Mouse (Mus musculus): ENCODE measurements around the gene Cradd. TPM values are rescaled to one million over a fixed set of nuclear protein-coding genes. Genes with fewer than 3 reads are reported as not detected.

Cradd gene
- total and polyA plus RNA-seq, 3 experiments: 1.9 to 9.0 TPM; not detected in 1

GRCm38 (mm10) chr10:95317581-95318391 lies 6.1 kb downstream of the Cradd start:
- Histone ChIP-seq H3K36me3 (ENCODE audit: control insufficient read depth in 1 of 2, insufficient read depth in 2 of 2, low read length in 2 of 2) (peaks cover 0 to 19% of the 10 kb centered on the region in 2 experiments; a peak in 2 of 4 replicates), H3K9ac (ENCODE audit: control insufficient read depth, low read depth, low read length, poor library complexity, severe bottlenecking) (peak overlapping the region; percentile 42), H3K4me1 (ENCODE audit: control insufficient read depth in 1 of 2, insufficient read depth in 2 of 2, low read length in 2 of 2) (peaks cover 12 to 37% of the 10 kb centered on the region in 2 experiments), H3K27ac (ENCODE audit: control insufficient read depth, low read depth, low read length) (peak overlapping the region; percentile 52), H3K4me3 (ENCODE audit: control insufficient read depth in 1 of 2, insufficient read depth in 1 of 2, low read depth in 2 of 2, low read length in 2 of 2) (peak overlapping the region; percentile 44 to 51), H3K27me3 (ENCODE audit: control insufficient read depth in 1 of 2, insufficient read depth in 2 of 2, low read length in 2 of 2) (no peaks in the 10 kb centered on the region), H3K79me2 (ENCODE audit: control insufficient read depth, insufficient read depth, low read length, poor library complexity) (no peaks in the 10 kb centered on the region), H3K9me3 (replicated peaks; ENCODE audit: insufficient read depth, low read length) (no peaks in the 10 kb centered on the region)
- DNase-seq (ENCODE audit: low read depth, low spot score): peak; percentile 67
- TF ChIP-seq NELFE (IDR thresholded peaks at IDR 0.05; ENCODE audit: low read depth, low read length): no peak
- no peak for TF ChIP-seq UBTF (IDR thresholded peaks at IDR 0.05; ENCODE audit: borderline replicate concordance, insufficient read depth, low read depth, low read length)
- peak; percentile 92 for TF ChIP-seq GATA1 (IDR thresholded peaks at IDR 0.05; ENCODE audit: low read depth, low read length)
- no peak for TF ChIP-seq ZKSCAN1 (IDR thresholded peaks at IDR 0.05; ENCODE audit: low read depth, low read length)
- peak; percentile 17; the same call in 1 of the 2 replicates for TF ChIP-seq USF1 (IDR thresholded peaks at IDR 0.05; ENCODE audit: low read depth, low read length)
- peak; percentile 43; the same call in 1 of the 2 replicates for TF ChIP-seq TAL1 (IDR thresholded peaks at IDR 0.05; ENCODE audit: low read length)
- TF ChIP-seq MAFK (IDR thresholded peaks at IDR 0.05; ENCODE audit: borderline replicate concordance, low read depth, low read length): no peak
- TF ChIP-seq POLR2A (IDR thresholded peaks at IDR 0.05; ENCODE audit: control insufficient read depth in 1 of 2, insufficient read depth in 1 of 2, low read depth in 1 of 2, low read length in 2 of 2, poor library complexity in 1 of 2): no peak
- no peak for TF ChIP-seq RAD21 (IDR thresholded peaks at IDR 0.05; ENCODE audit: low read depth, low read length)
- no peak for TF ChIP-seq MAX (IDR thresholded peaks at IDR 0.05; ENCODE audit: low read length)
- no peak for TF ChIP-seq JUND (IDR thresholded peaks at IDR 0.05; ENCODE audit: low read depth, low read length)
- TF ChIP-seq ELF1 (IDR thresholded peaks at IDR 0.05; ENCODE audit: low read depth, low read length): 0 out of 2 replicates have a peak, but pooled peaks have one; percentile 25
- TF ChIP-seq ZC3H11A (IDR thresholded peaks at IDR 0.05; ENCODE audit: low read depth, low read length): no peak
- TF ChIP-seq MYB (IDR thresholded peaks at IDR 0.05; ENCODE audit: low read depth, low read length): peak; percentile 69; the same call in 1 of the 2 replicates
- TF ChIP-seq CTCF (IDR thresholded peaks at IDR 0.05 in 2 of 3, conservative IDR thresholded peaks at IDR 0.05 in 1 of 3; ENCODE audit: control insufficient read depth in 1 of 3, insufficient read depth in 1 of 3, low read depth in 2 of 3, low read length in 3 of 3, poor library complexity in 1 of 3, severe bottlenecking in 1 of 3): no peak
- peak; percentile 85 to 86 for TF ChIP-seq EP300 (IDR thresholded peaks at IDR 0.05; ENCODE audit: low read depth in 1 of 2, low read length in 2 of 2)
- TF ChIP-seq POLR2AphosphoS2 (IDR thresholded peaks at IDR 0.05; ENCODE audit: low read length): no peak
- no peak for TF ChIP-seq TBP (IDR thresholded peaks at IDR 0.05; ENCODE audit: low read depth, low read length)
- no peak for TF ChIP-seq CHD1 (IDR thresholded peaks at IDR 0.05; ENCODE audit: low read depth, low read length)
- 0 out of 2 replicates have a peak, but pooled peaks have one; percentile 47 for TF ChIP-seq HCFC1 (IDR thresholded peaks at IDR 0.05; ENCODE audit: low read depth, low read length)
- no peak for TF ChIP-seq GABPA (IDR thresholded peaks at IDR 0.05; ENCODE audit: low read depth, low read length)
- TF ChIP-seq POLR2AphosphoS5 (IDR thresholded peaks at IDR 0.05; ENCODE audit: borderline replicate concordance, low read depth, low read length): no peak
- TF ChIP-seq E2F4 (IDR thresholded peaks at IDR 0.05; ENCODE audit: borderline replicate concordance, low read depth, low read length): no peak
- peak; percentile 72 for TF ChIP-seq BHLHE40 (IDR thresholded peaks at IDR 0.05; ENCODE audit: borderline replicate concordance, low read depth, low read length)
- 0 out of 2 replicates have a peak, but pooled peaks have one; percentile 43 for TF ChIP-seq MAZ (IDR thresholded peaks at IDR 0.05; ENCODE audit: low read depth, low read length)
- TF ChIP-seq KAT2A (conservative IDR thresholded peaks at IDR 0.05; ENCODE audit: low read depth, low read length): no peak
- no peak for TF ChIP-seq NRF1 (IDR thresholded peaks at IDR 0.05; ENCODE audit: insufficient read depth, low read depth, low read length, poor library complexity, severe bottlenecking)
- TF ChIP-seq CHD2 (IDR thresholded peaks at IDR 0.05; ENCODE audit: low read length): no peak
- peak; percentile 73 for TF ChIP-seq SIN3A (IDR thresholded peaks at IDR 0.05; ENCODE audit: low read length)
- no peak for TF ChIP-seq ZNF384 (IDR thresholded peaks at IDR 0.05; ENCODE audit: low read depth, low read length)
- peak; percentile 91 for TF ChIP-seq TCF12 (IDR thresholded peaks at IDR 0.05; ENCODE audit: low read depth, low read length)
- peak; percentile 45; the same call in 1 of the 2 replicates for TF ChIP-seq MEF2A (IDR thresholded peaks at IDR 0.05; ENCODE audit: extremely low read depth, insufficient replicate concordance, low read depth, low read length, poor library complexity, severe bottlenecking)
- TF ChIP-seq MYC (IDR thresholded peaks at IDR 0.05; ENCODE audit: low read depth, low read length): no peak
- TF ChIP-seq SMC3 (IDR thresholded peaks at IDR 0.05; ENCODE audit: low read depth, low read length): 0 out of 2 replicates have a peak, but pooled peaks have one; percentile 0
- peak; percentile 82 for TF ChIP-seq ETS1 (IDR thresholded peaks at IDR 0.05; ENCODE audit: low read depth, low read length)
- TF ChIP-seq ZMIZ1 (IDR thresholded peaks at IDR 0.05; ENCODE audit: low read depth, low read length): no peak
